Mouse (Mus musculus) small intestine, adult 2 months (tissue): ENCODE results near the gene Trem1.

Experiments
- CTCF ChIP-seq: fragments of 200-500 bp; IDR thresholded peaks from 2 replicates; pipeline ENCODE4 v1.5.1; 2012; ENCODE audit warnings: low read depth, mild to moderate bottlenecking, control low read depth, inconsistent platforms, low read length, moderate library complexity, mixed read lengths; ENCODE audit not compliant: insufficient replicate concordance, insufficient read length; ENCODE audit errors: extremely low read depth
- POLR2A ChIP-seq: fragments of 200-500 bp; IDR thresholded peaks from 2 replicates; pipeline ENCODE4 v1.6.1; 2012; ENCODE audit warnings: low read depth, mild to moderate bottlenecking, control low read depth, inconsistent platforms, low read length, moderate library complexity

DNA sequence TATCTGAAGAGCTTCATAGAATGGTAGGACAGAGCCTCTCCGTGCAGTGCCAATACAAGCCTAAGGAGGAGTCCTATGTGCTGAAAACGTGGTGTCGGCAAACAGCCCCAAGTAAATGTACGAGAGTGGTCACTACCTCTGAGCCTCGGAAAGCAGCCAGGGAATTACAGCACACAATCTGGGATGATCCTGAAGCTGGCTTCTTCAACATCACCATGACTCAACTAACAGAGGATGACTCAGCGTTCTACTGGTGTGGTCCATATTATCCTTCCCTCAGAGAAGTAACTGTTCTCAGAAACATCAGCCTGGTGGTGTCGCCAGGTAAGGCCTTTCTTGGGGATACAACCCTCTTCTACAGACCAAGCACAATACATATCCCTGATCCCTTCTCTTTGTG is 32.1 kb downstream of the Trem1 start:
- TF ChIP-seq CTCF (no peak), POLR2A (no peak)
